Comparison of ENCODE assay signal across 13 mouse cellular contexts in genomic region chr2:157308273-157308917, GRCm38 (mm10). TPM values are rescaled to one million over a fixed set of nuclear protein-coding genes. Genes with fewer than 3 reads are reported as not detected.
DNase-seq lines count a peak whose midpoint lies in the region; ATAC-seq and TF ChIP-seq lines count a peak whose summit lies in the region.
"Had no signal": no experiment of that assay in that cellular context is flagged by ENCODE, and none has a peak within 500 bp of the region (broad histone marks: within the 10 kb centered on the region; RNA-seq: fewer than 3 reads in every experiment).

No protein-coding gene starts in this region.

- no peaks in the 10 kb centered on the region for H3K9me3 ChIP-seq in embryonic facial prominence, embryonic 12.5 days
- no peaks in the 10 kb centered on the region for H3K9me3 ChIP-seq in embryonic facial prominence, embryonic 10.5 days
- H3K9me3 ChIP-seq in hindbrain, embryonic 12.5 days (replicated peaks) = no peaks in the 10 kb centered on the region
- H3K9me3 ChIP-seq in hindbrain, embryonic 13.5 days = no peaks in the 10 kb centered on the region
- H3K9me3 ChIP-seq in lung, postnatal 0 days (ENCODE audit: low read length) = no peaks in the 10 kb centered on the region
- no peaks in the 10 kb centered on the region for H3K9me3 ChIP-seq in hindbrain, embryonic 16.5 days (ENCODE audit: control insufficient read depth, low read length)
- H3K9me3 ChIP-seq: megakaryocyte, embryonic 14.5 days had no signal

- TF ChIP-seq EP300 in lung, postnatal 0 days (IDR thresholded peaks at IDR 0.05) = no peak

- H3K27ac ChIP-seq in embryonic facial prominence, embryonic 12.5 days = peak overlapping the region; percentile 50; the same call in 1 of the 2 replicates
- no peak overlapping the region for H3K27ac ChIP-seq in embryonic facial prominence, embryonic 10.5 days (replicated peaks)
- peak overlapping the region; percentile 40; the same call in 1 of the 2 replicates for H3K27ac ChIP-seq in hindbrain, embryonic 12.5 days
- H3K27ac ChIP-seq in hindbrain, embryonic 13.5 days = no peak overlapping the region; the same call in 1 of the 2 replicates
- H3K27ac ChIP-seq in lung, postnatal 0 days (ENCODE audit: low read length) = peak overlapping the region; percentile 78
- H3K27ac ChIP-seq in hindbrain, embryonic 16.5 days (ENCODE audit: low read depth, low read length) = peak overlapping the region; percentile 3; the same call in 1 of the 2 replicates
- H3K27ac ChIP-seq: kidney, postnatal 0 days; liver, embryonic 14.5 days had no signal

- no peak for ATAC-seq in embryonic facial prominence, embryonic 12.5 days (ENCODE audit: insufficient number of reproducible peaks, insufficient read depth, low FRiP score, low TSS enrichment)
- no peak for ATAC-seq in hindbrain, embryonic 12.5 days (ENCODE audit: low FRiP score)
- no peak for ATAC-seq in hindbrain, embryonic 13.5 days (ENCODE audit: low FRiP score)
- no peak for ATAC-seq in lung, postnatal 0 days
- no peak for ATAC-seq in hindbrain, embryonic 16.5 days

- no peak for TF ChIP-seq CTCF in lung, postnatal 0 days (IDR thresholded peaks at IDR 0.05)

- H3K27me3 ChIP-seq in embryonic facial prominence, embryonic 12.5 days = no peaks in the 10 kb centered on the region
- H3K27me3 ChIP-seq in embryonic facial prominence, embryonic 10.5 days (replicated peaks; ENCODE audit: low read depth, poor library complexity, severe bottlenecking) = no peaks in the 10 kb centered on the region
- H3K27me3 ChIP-seq in hindbrain, embryonic 12.5 days = no peaks in the 10 kb centered on the region
- H3K27me3 ChIP-seq in hindbrain, embryonic 13.5 days = no peaks in the 10 kb centered on the region
- no peaks in the 10 kb centered on the region for H3K27me3 ChIP-seq in lung, postnatal 0 days (replicated peaks; ENCODE audit: insufficient read depth, low read length)
- H3K27me3 ChIP-seq in hindbrain, embryonic 16.5 days (replicated peaks; ENCODE audit: control insufficient read depth, insufficient read depth, low read length) = no peaks in the 10 kb centered on the region
- H3K27me3 ChIP-seq: CH12.LX; megakaryocyte, embryonic 14.5 days had no signal

- WGBS in embryonic facial prominence, embryonic 12.5 days = 86% methylated on average over 2 of the region's 2 CpGs
- 93% methylated on average over 2 of the region's 2 CpGs for WGBS in embryonic facial prominence, embryonic 10.5 days
- 93% methylated on average over 2 of the region's 2 CpGs for WGBS in hindbrain, embryonic 12.5 days
- WGBS in hindbrain, embryonic 13.5 days = 93% methylated on average over 2 of the region's 2 CpGs
- WGBS in lung, postnatal 0 days = 65% methylated on average over 2 of the region's 2 CpGs
- whole genome bisulfite sequencing in hindbrain, embryonic 16.5 days = 71% methylated on average over 2 of the region's 2 CpGs

- H3K4me2 ChIP-seq in embryonic facial prominence, embryonic 12.5 days (replicated peaks) = no peak overlapping the region
- no peak overlapping the region for H3K4me2 ChIP-seq in hindbrain, embryonic 12.5 days (replicated peaks)
- H3K4me2 ChIP-seq in hindbrain, embryonic 13.5 days = no peak overlapping the region
- no peak overlapping the region for H3K4me2 ChIP-seq in lung, postnatal 0 days (replicated peaks; ENCODE audit: low read depth, low read length)
- H3K4me2 ChIP-seq in hindbrain, embryonic 16.5 days (ENCODE audit: low read length) = no peak overlapping the region

- H3K36me3 ChIP-seq in embryonic facial prominence, embryonic 12.5 days = peaks cover 77% of the 10 kb centered on the region
- H3K36me3 ChIP-seq in embryonic facial prominence, embryonic 10.5 days (replicated peaks) = peaks cover 99% of the 10 kb centered on the region
- H3K36me3 ChIP-seq in hindbrain, embryonic 12.5 days = peaks cover 74% of the 10 kb centered on the region
- H3K36me3 ChIP-seq in hindbrain, embryonic 13.5 days = peaks cover 70% of the 10 kb centered on the region
- peaks cover 25% of the 10 kb centered on the region; the same call in 1 of the 2 replicates for H3K36me3 ChIP-seq in lung, postnatal 0 days (ENCODE audit: insufficient read depth, low read length)
- H3K36me3 ChIP-seq in hindbrain, embryonic 16.5 days (ENCODE audit: control insufficient read depth, insufficient read depth, low read length) = peaks cover 17% of the 10 kb centered on the region

- no peak overlapping the region for H3K9ac ChIP-seq in embryonic facial prominence, embryonic 12.5 days
- H3K9ac ChIP-seq in hindbrain, embryonic 12.5 days = no peak overlapping the region
- no peak overlapping the region for H3K9ac ChIP-seq in hindbrain, embryonic 13.5 days
- H3K9ac ChIP-seq in lung, postnatal 0 days (replicated peaks; ENCODE audit: low read depth) = no peak overlapping the region
- no peak overlapping the region for H3K9ac ChIP-seq in hindbrain, embryonic 16.5 days (ENCODE audit: low read depth, low read length)
- H3K9ac ChIP-seq: liver, embryonic 14.5 days had no signal

- DNase-seq in embryonic facial prominence, embryonic 10.5 days (ENCODE audit: low spot score) = no peak
- no peak for DNase-seq in lung, postnatal 0 days (ENCODE audit: low spot score)
- no peak for DNase-seq in lung, postnatal 36 days
- no peak for DNase-seq in kidney, adult 8-10 months
- DNase-seq: spleen, adult 18-20 months had no signal

- 0 out of 2 replicates have a peak, but pooled peaks cover under 1% of the 10 kb centered on the region for H3K4me1 ChIP-seq in embryonic facial prominence, embryonic 12.5 days
- 0 out of 2 replicates have a peak, but pooled peaks cover 3% of the 10 kb centered on the region for H3K4me1 ChIP-seq in embryonic facial prominence, embryonic 10.5 days
- 0 out of 2 replicates have a peak, but pooled peaks cover 4% of the 10 kb centered on the region for H3K4me1 ChIP-seq in hindbrain, embryonic 12.5 days
- H3K4me1 ChIP-seq in hindbrain, embryonic 13.5 days (replicated peaks) = peaks cover 12% of the 10 kb centered on the region
- peaks cover 7% of the 10 kb centered on the region; the same call in 1 of the 2 replicates for H3K4me1 ChIP-seq in lung, postnatal 0 days (ENCODE audit: insufficient read depth, low read depth, low read length)
- H3K4me1 ChIP-seq in hindbrain, embryonic 16.5 days (ENCODE audit: control insufficient read depth, insufficient read depth, low read depth, low read length) = peaks cover 3% of the 10 kb centered on the region

- H3K4me3 ChIP-seq in embryonic facial prominence, embryonic 12.5 days = no peak overlapping the region
- no peak overlapping the region for H3K4me3 ChIP-seq in embryonic facial prominence, embryonic 10.5 days
- no peak overlapping the region for H3K4me3 ChIP-seq in hindbrain, embryonic 12.5 days
- H3K4me3 ChIP-seq in hindbrain, embryonic 13.5 days = no peak overlapping the region
- no peak overlapping the region for H3K4me3 ChIP-seq in lung, postnatal 0 days (ENCODE audit: low read depth, low read length)
- no peak overlapping the region for H3K4me3 ChIP-seq in hindbrain, embryonic 16.5 days (ENCODE audit: low read length)
- H3K4me3 ChIP-seq: megakaryocyte, embryonic 14.5 days had no signal

RNA-seq across cellular contexts. Expression of gene Mroh8, which starts 29.0 kb away (rescaled TPM):
- 0.65 and 0.89 TPM in 2 replicates for polyA plus RNA-seq in embryonic facial prominence, embryonic 12.5 days (2016; fragmentation: Nextera tagmentation; extraction: Ambion mirVana)
- polyA plus RNA-seq in embryonic facial prominence, embryonic 10.5 days (2016; fragmentation: Nextera tagmentation; extraction: Ambion mirVana) = 0.73 and 1.0 TPM in 2 replicates
- 0.62 and 0.68 TPM in 2 replicates for polyA plus RNA-seq in hindbrain, embryonic 12.5 days (2016; fragmentation: Nextera tagmentation; extraction: Ambion mirVana)
- 0.43 and 0.58 TPM in 2 replicates for polyA plus RNA-seq in hindbrain, embryonic 13.5 days (2015; fragmentation: Nextera tagmentation; extraction: Ambion mirVana)
- 0.23 and 0.25 TPM in 2 replicates for polyA plus RNA-seq in lung, postnatal 0 days (2015; fragmentation: Nextera tagmentation; extraction: Ambion mirVana)
- polyA plus RNA-seq in hindbrain, embryonic 16.5 days (2015; fragmentation: Nextera tagmentation; extraction: Ambion mirVana) = 0.47 and 0.51 TPM in 2 replicates

RNA-seq across cellular contexts. Expression of gene Rpn2, which starts 29.6 kb away (rescaled TPM):
- polyA plus RNA-seq in embryonic facial prominence, embryonic 12.5 days (2016; fragmentation: Nextera tagmentation; extraction: Ambion mirVana) = 265 and 268 TPM in 2 replicates
- 266 and 277 TPM in 2 replicates for polyA plus RNA-seq in embryonic facial prominence, embryonic 10.5 days (2016; fragmentation: Nextera tagmentation; extraction: Ambion mirVana)
- 224 and 239 TPM in 2 replicates for polyA plus RNA-seq in hindbrain, embryonic 12.5 days (2016; fragmentation: Nextera tagmentation; extraction: Ambion mirVana)
- polyA plus RNA-seq in hindbrain, embryonic 13.5 days (2015; fragmentation: Nextera tagmentation; extraction: Ambion mirVana) = 203 and 208 TPM in 2 replicates
- 163 and 168 TPM in 2 replicates for polyA plus RNA-seq in lung, postnatal 0 days (2015; fragmentation: Nextera tagmentation; extraction: Ambion mirVana)
- 237 and 246 TPM in 2 replicates for polyA plus RNA-seq in hindbrain, embryonic 16.5 days (2015; fragmentation: Nextera tagmentation; extraction: Ambion mirVana)

RNA-seq across cellular contexts. Expression of gene Ghrh, which starts 38.9 kb away (rescaled TPM):
- polyA plus RNA-seq in embryonic facial prominence, embryonic 12.5 days (2016; fragmentation: Nextera tagmentation; extraction: Ambion mirVana) = 2.4 and 3.2 TPM in 2 replicates
- 0.34 and 1.3 TPM in 2 replicates for polyA plus RNA-seq in embryonic facial prominence, embryonic 10.5 days (2016; fragmentation: Nextera tagmentation; extraction: Ambion mirVana)
- 0.46 and 2.8 TPM in 2 replicates for polyA plus RNA-seq in hindbrain, embryonic 12.5 days (2016; fragmentation: Nextera tagmentation; extraction: Ambion mirVana)
- 0.48 and 1.1 TPM in 2 replicates for polyA plus RNA-seq in hindbrain, embryonic 13.5 days (2015; fragmentation: Nextera tagmentation; extraction: Ambion mirVana)
- 0.70 and 0.79 TPM in 2 replicates for polyA plus RNA-seq in lung, postnatal 0 days (2015; fragmentation: Nextera tagmentation; extraction: Ambion mirVana)
- polyA plus RNA-seq in hindbrain, embryonic 16.5 days (2015; fragmentation: Nextera tagmentation; extraction: Ambion mirVana) = 0.91 and 1.0 TPM in 2 replicates
- polyA plus RNA-seq: kidney, postnatal 0 days had no signal

RNA-seq across cellular contexts. Expression of gene Manbal, which starts 59.0 kb away (rescaled TPM):
- 78.5 and 82.8 TPM in 2 replicates for polyA plus RNA-seq in embryonic facial prominence, embryonic 12.5 days (2016; fragmentation: Nextera tagmentation; extraction: Ambion mirVana)
- polyA plus RNA-seq in embryonic facial prominence, embryonic 10.5 days (2016; fragmentation: Nextera tagmentation; extraction: Ambion mirVana) = 61.1 and 66.5 TPM in 2 replicates
- 72.4 and 73.9 TPM in 2 replicates for polyA plus RNA-seq in hindbrain, embryonic 12.5 days (2016; fragmentation: Nextera tagmentation; extraction: Ambion mirVana)
- 91.7 and 95.8 TPM in 2 replicates for polyA plus RNA-seq in hindbrain, embryonic 13.5 days (2015; fragmentation: Nextera tagmentation; extraction: Ambion mirVana)
- polyA plus RNA-seq in lung, postnatal 0 days (2015; fragmentation: Nextera tagmentation; extraction: Ambion mirVana) = 95.7 and 100 TPM in 2 replicates
- polyA plus RNA-seq in hindbrain, embryonic 16.5 days (2015; fragmentation: Nextera tagmentation; extraction: Ambion mirVana) = 120 and 123 TPM in 2 replicates

Comparison
In these comparisons a context has a peak if more than half of its experiments do, and no peak if none do; other contexts are left out.
1. H3K27ac ChIP-seq: peak in embryonic facial prominence, embryonic 12.5 days (single experiment), hindbrain, embryonic 12.5 days (single experiment), lung, postnatal 0 days (single experiment) and hindbrain, embryonic 16.5 days (single experiment); none in embryonic facial prominence, embryonic 10.5 days (single experiment) and hindbrain, embryonic 13.5 days (single experiment).